Comparison of ENCODE assay signal across 10 mouse cellular contexts in genomic region chr3:90604416-90604815, GRCm38 (mm10). TPM values are rescaled to one million over a fixed set of nuclear protein-coding genes. Genes with fewer than 3 reads are reported as not detected.
DNase-seq lines count a peak whose midpoint lies in the region; ATAC-seq and TF ChIP-seq lines count a peak whose summit lies in the region.
"Had no signal": no experiment of that assay in that cellular context is flagged by ENCODE, and none has a peak within 500 bp of the region (broad histone marks: within the 10 kb centered on the region; RNA-seq: fewer than 3 reads in every experiment).

No protein-coding gene starts in this region.

- peaks cover 31% of the 10 kb centered on the region for H3K79me2 ChIP-seq in myocyte (ENCODE audit: control insufficient read depth, insufficient read depth)

- no peaks in the 10 kb centered on the region for H3K36me3 ChIP-seq in forebrain, postnatal 0 days (ENCODE audit: insufficient read depth)
- no peaks in the 10 kb centered on the region for H3K36me3 ChIP-seq in myocyte (ENCODE audit: control insufficient read depth, insufficient read depth)

- H3K4me2 ChIP-seq in forebrain, postnatal 0 days (ENCODE audit: low read depth), result no peak overlapping the region
- H3K4me2 ChIP-seq in myocyte (ENCODE audit: low read depth), result peak overlapping the region; percentile 97

- peak; percentile 20 for TF ChIP-seq POLR2A in myocyte (IDR thresholded peaks at IDR 0.05; ENCODE audit: insufficient read length, low read depth)

- no peaks in the 10 kb centered on the region for H3K27me3 ChIP-seq in forebrain, postnatal 0 days (ENCODE audit: insufficient read depth, low read length)
- H3K27me3 ChIP-seq in myocyte (ENCODE audit: control insufficient read depth, insufficient read depth, insufficient read length), result no peaks in the 10 kb centered on the region

- H3K27ac ChIP-seq in forebrain, postnatal 0 days (ENCODE audit: low read depth, low read length), result no peak overlapping the region

- peak; percentile 76 for ATAC-seq in forebrain, postnatal 0 days

- DNase-seq in embryo, embryonic 11 days, result peak; percentile 27
- no peak for DNase-seq in embryo, embryonic 9.5 days (ENCODE audit: extremely low spot score)
- DNase-seq in adrenal gland, adult 18-20 months (ENCODE audit: low spot score in 2 of 2), result peak; percentile 69 to 75
- DNase-seq in forebrain, postnatal 0 days, result peak; percentile 68
- peak; percentile 86 for DNase-seq in heart, postnatal 25 days (ENCODE audit: low spot score)
- DNase-seq in layer of hippocampus, postnatal 36 days, result peak; percentile 39 to 54
- no peak for DNase-seq in cerebellum, adult 9-11 months

- no peak overlapping the region for H3K9ac ChIP-seq in forebrain, postnatal 0 days

- no peak overlapping the region for H3K4me3 ChIP-seq in forebrain, postnatal 0 days (ENCODE audit: low read depth, low read length)
- peak overlapping the region; percentile 41 for H3K4me3 ChIP-seq in myocyte

- no peak overlapping the region for H3ac ChIP-seq in myocyte (ENCODE audit: control insufficient read depth, insufficient read length)

- 0 out of 2 replicates have a peak, but pooled peaks cover 3% of the 10 kb centered on the region for H3K4me1 ChIP-seq in forebrain, postnatal 0 days (ENCODE audit: insufficient read depth)

- intact Hi-C loops in heart, postnatal 25 days (cut with DNase I), result no loop called here

- WGBS in forebrain, postnatal 0 days, result 7% methylated on average over 4 of the region's 4 CpGs

- TF ChIP-seq CTCF in forebrain, postnatal 0 days (IDR thresholded peaks at IDR 0.05; ENCODE audit: low read depth), result no peak

- H3K9me3 ChIP-seq in forebrain, postnatal 0 days (ENCODE audit: low read length), result no peaks in the 10 kb centered on the region

TF ChIP-seq in myocyte, 11 proteins besides CTCF, POLR2A, EP300 and RAD21:
- TF ChIP-seq CEBPB (IDR thresholded peaks at IDR 0.05; ENCODE audit: insufficient read depth, poor library complexity, severe bottlenecking) (0 out of 2 replicates have a peak, but pooled peaks have one; percentile 3), TCF3 (IDR thresholded peaks at IDR 0.05; ENCODE audit: insufficient read length, low read depth) (no peak), SRF (IDR thresholded peaks at IDR 0.05; ENCODE audit: control insufficient read depth, insufficient read length, low read depth) (no peak), MAX (IDR thresholded peaks at IDR 0.05; ENCODE audit: low read depth) (no peak), POLR2AphosphoS2 (IDR thresholded peaks at IDR 0.05; ENCODE audit: insufficient read length, low read depth) (peak; percentile 49), E2F4 (IDR thresholded peaks at IDR 0.05; ENCODE audit: insufficient read depth) (no peak), MYOG (IDR thresholded peaks at IDR 0.05; ENCODE audit: control insufficient read depth in 1 of 3, insufficient read depth in 1 of 3, insufficient read length in 2 of 3, low read depth in 2 of 3) (peak in 2 of 3 experiments; percentile 4 to 68), USF1 (IDR thresholded peaks at IDR 0.05; ENCODE audit: low read depth) (peak; percentile 46), TCF12 (IDR thresholded peaks at IDR 0.05; ENCODE audit: insufficient read depth, poor library complexity, severe bottlenecking) (peak; percentile 38), MYOD1 (IDR thresholded peaks at IDR 0.05; ENCODE audit: control insufficient read depth in 1 of 3, insufficient read length in 2 of 3, low read depth in 2 of 3) (peak in 2 of 3 experiments; percentile 32 to 45), REST (IDR thresholded peaks at IDR 0.05; ENCODE audit: insufficient read depth, insufficient read length) (no peak)

RNA-seq across cellular contexts. Expression of gene S100a4, which starts 0.8 kb away (rescaled TPM):
- total RNA-seq in adrenal gland, adult 18-20 months (2021), result 10 to 100 TPM in 1 of 2 experiments, 1 to 10 TPM in 1; 5.1 to 14.9 TPM
- total RNA-seq in forebrain, postnatal 0 days (2014; rRNA removed), result 2.8 and 5.9 TPM in 2 replicates
- 2.1 and 2.4 TPM in 2 replicates for polyA plus RNA-seq in forebrain, postnatal 0 days (2015; fragmentation: Nextera tagmentation; extraction: Ambion mirVana)
- 10 to 100 TPM in 1 of 2 experiments, 1 to 10 TPM in 1; 8.0 to 11.2 TPM for total RNA-seq in heart, postnatal 25 days (2021)
- 1 to 10 TPM; 2.7 to 3.8 TPM for total RNA-seq in layer of hippocampus, postnatal 36 days (2021)
- 3,627 TPM for polyA plus RNA-seq in myocyte (2012; fragmentation: generic; extraction: Trizol)

RNA-seq across cellular contexts. Expression of gene Gm42674, which starts 2.7 kb away (rescaled TPM):
- not detected for total RNA-seq in adrenal gland, adult 18-20 months (2021)
- not detected in 2 replicates for total RNA-seq in forebrain, postnatal 0 days (2014; rRNA removed)
- polyA plus RNA-seq in forebrain, postnatal 0 days (2015; fragmentation: Nextera tagmentation; extraction: Ambion mirVana), result not detected in 2 replicates
- not detected for total RNA-seq in heart, postnatal 25 days (2021)
- total RNA-seq in layer of hippocampus, postnatal 36 days (2021), result not detected
- polyA plus RNA-seq in myocyte (2012; fragmentation: generic; extraction: Trizol), result 0.89 TPM
- total RNA-seq: CH12.LX had no signal
- polyA plus RNA-seq: gonadal fat pad, adult 2 months had no signal

RNA-seq across cellular contexts. Expression of gene S100a5, which starts 3.9 kb away (rescaled TPM):
- not detected for total RNA-seq in adrenal gland, adult 18-20 months (2021)
- total RNA-seq in forebrain, postnatal 0 days (2014; rRNA removed), result not detected in 2 replicates
- 0.79 TPM in 1 of 2 replicates, not detected in the other for polyA plus RNA-seq in forebrain, postnatal 0 days (2015; fragmentation: Nextera tagmentation; extraction: Ambion mirVana)
- total RNA-seq in heart, postnatal 25 days (2021), result not detected
- not detected for total RNA-seq in layer of hippocampus, postnatal 36 days (2021)
- polyA plus RNA-seq in myocyte (2012; fragmentation: generic; extraction: Trizol), result 0.19 TPM
- total RNA-seq: CH12.LX had no signal
- polyA plus RNA-seq: gonadal fat pad, adult 2 months had no signal

RNA-seq across cellular contexts. Expression of gene S100a6, which starts 8.3 kb away (rescaled TPM):
- total RNA-seq in adrenal gland, adult 18-20 months (2021), result 100 to 1,000 TPM in 1 of 2 experiments, 10 to 100 TPM in 1; 40.3 to 108 TPM
- total RNA-seq in forebrain, postnatal 0 days (2014; rRNA removed), result 17.9 and 18.1 TPM in 2 replicates
- 34.9 and 40.7 TPM in 2 replicates for polyA plus RNA-seq in forebrain, postnatal 0 days (2015; fragmentation: Nextera tagmentation; extraction: Ambion mirVana)
- 10 to 100 TPM; 70.8 to 84.4 TPM for total RNA-seq in heart, postnatal 25 days (2021)
- total RNA-seq in layer of hippocampus, postnatal 36 days (2021), result 10 to 100 TPM; 18.8 to 23.5 TPM
- 2,472 TPM for polyA plus RNA-seq in myocyte (2012; fragmentation: generic; extraction: Trizol)
- total RNA-seq: CH12.LX had no signal

RNA-seq across cellular contexts. Expression of gene S100a2, which starts 14.4 kb away (rescaled TPM):
- not detected for total RNA-seq in adrenal gland, adult 18-20 months (2021)
- total RNA-seq in forebrain, postnatal 0 days (2014; rRNA removed), result not detected in 2 replicates
- polyA plus RNA-seq in forebrain, postnatal 0 days (2015; fragmentation: Nextera tagmentation; extraction: Ambion mirVana), result not detected in 2 replicates
- not detected for total RNA-seq in heart, postnatal 25 days (2021)
- not detected for total RNA-seq in layer of hippocampus, postnatal 36 days (2021)
- polyA plus RNA-seq in myocyte (2012; fragmentation: generic; extraction: Trizol), result not detected
- total RNA-seq: CH12.LX had no signal
- polyA plus RNA-seq: gonadal fat pad, adult 2 months had no signal

Comparison
In these comparisons a context has a peak if more than half of its experiments do, and no peak if none do; other contexts are left out.
1. DNase-seq: peak in embryo, embryonic 11 days (single experiment), adrenal gland, adult 18-20 months (2 of 2), forebrain, postnatal 0 days (single experiment), heart, postnatal 25 days (single experiment) and layer of hippocampus, postnatal 36 days (2 of 2); none in embryo, embryonic 9.5 days (single experiment) and cerebellum, adult 9-11 months (single experiment).